Mouse (Mus musculus): ENCODE measurements around the gene Plb1.

Gene Plb1

GRCm38 (mm10) chr5:32332591-32332990 lies 100.1 kb downstream of the Plb1 start:
- no peak for DNase-seq (ENCODE audit: low read depth, low spot score)

GRCm38 (mm10) chr5:32335172-32335571 lies 102.7 kb downstream of the Plb1 start:
- peak; percentile 49 for DNase-seq (ENCODE audit: low read depth, low spot score)

GRCm38 (mm10) chr5:32336092-32336491 lies 103.6 kb downstream of the Plb1 start:
- DNase-seq (ENCODE audit: low read depth, low spot score) = no peak

- DNase-seq (ENCODE audit: low read depth, low spot score) = no peak
These were observed 104.8 kb downstream of the Plb1 start for GRCm38 (mm10) chr5:32337336-32337735.

GRCm38 (mm10) chr5:32338339-32338738 lies 105.8 kb downstream of the Plb1 start:
- DNase-seq (ENCODE audit: low read depth, low spot score) = no peak

GRCm38 (mm10) chr5:32338766-32339165 lies 106.3 kb downstream of the Plb1 start:
- DNase-seq (ENCODE audit: low read depth, low spot score) = no peak

GRCm38 (mm10) chr5:32340246-32340645 lies 107.7 kb downstream of the Plb1 start:
- DNase-seq (ENCODE audit: low read depth, low spot score) = no peak

GRCm38 (mm10) chr5:32342711-32343285 lies 110.3 kb downstream of the Plb1 start:
- DNase-seq (ENCODE audit: low read depth, low spot score) = no peak

GRCm38 (mm10) chr5:32346025-32346912 lies 113.8 kb downstream of the Plb1 start:
- peak; percentile 48 for DNase-seq (ENCODE audit: low read depth, low spot score)

GRCm38 (mm10) chr5:32349718-32350117 lies 117.2 kb downstream of the Plb1 start:
- no peak for DNase-seq (ENCODE audit: low read depth, low spot score)

GRCm38 (mm10) chr5:32350551-32351256 lies 118.2 kb downstream of the Plb1 start:
- no peak for DNase-seq (ENCODE audit: low read depth, low spot score)

- DNase-seq (ENCODE audit: low read depth, low spot score) = no peak
These were observed 119.4 kb downstream of the Plb1 start for GRCm38 (mm10) chr5:32351721-32352465.

- DNase-seq (ENCODE audit: low read depth, low spot score) = no peak
These were observed 120.3 kb downstream of the Plb1 start for GRCm38 (mm10) chr5:32352845-32353244.

GRCm38 (mm10) chr5:32353280-32353679 lies 120.8 kb downstream of the Plb1 start:
- DNase-seq (ENCODE audit: low read depth, low spot score) = no peak

GRCm38 (mm10) chr5:32360511-32360910 lies 128.0 kb downstream of the Plb1 start:
- DNase-seq (ENCODE audit: low read depth, low spot score) = no peak

GRCm38 (mm10) chr5:32361441-32362235 lies 129.1 kb downstream of the Plb1 start:
- no peak for DNase-seq (ENCODE audit: low read depth, low spot score)

GRCm38 (mm10) chr5:32369391-32369790 lies 136.9 kb downstream of the Plb1 start:
- DNase-seq (ENCODE audit: low read depth, low spot score) = no peak

- no peak for DNase-seq (ENCODE audit: low read depth, low spot score)
These were observed 138.7 kb downstream of the Plb1 start for GRCm38 (mm10) chr5:32371239-32371638.

- DNase-seq (ENCODE audit: low read depth, low spot score) = no peak
These were observed 146.0 kb downstream of the Plb1 start for GRCm38 (mm10) chr5:32378546-32378945.

- no peak for DNase-seq (ENCODE audit: low read depth, low spot score)
These were observed 156.1 kb downstream of the Plb1 start for GRCm38 (mm10) chr5:32388656-32389055.

- no peak for DNase-seq (ENCODE audit: low read depth, low spot score)
These were observed 157.8 kb downstream of the Plb1 start for GRCm38 (mm10) chr5:32390295-32390694.
